Comparison of ENCODE assay signal across 15 mouse cellular contexts in genomic region chr6:89634400-89634799, GRCm38 (mm10). TPM values are rescaled to one million over a fixed set of nuclear protein-coding genes. Genes with fewer than 3 reads are reported as not detected.
DNase-seq lines count a peak whose midpoint lies in the region; ATAC-seq and TF ChIP-seq lines count a peak whose summit lies in the region.
"Had no signal": no experiment of that assay in that cellular context is flagged by ENCODE, and none has a peak within 500 bp of the region (broad histone marks: within the 10 kb centered on the region; RNA-seq: fewer than 3 reads in every experiment).

No protein-coding gene starts in this region.

- no peak for TF ChIP-seq EP300 in CH12.LX (IDR thresholded peaks at IDR 0.05; ENCODE audit: low read length)

- H3K27ac ChIP-seq in gastrocnemius, adult 2 months = peak overlapping the region; percentile 48
- no peak overlapping the region for H3K27ac ChIP-seq in CH12.LX (ENCODE audit: insufficient read depth, low read depth)
- H3K27ac ChIP-seq in heart, embryonic 15.5 days = peak overlapping the region; percentile 49
- no peak overlapping the region for H3K27ac ChIP-seq in intestine, embryonic 15.5 days
- H3K27ac ChIP-seq: forebrain, embryonic 12.5 days; limb, embryonic 12.5 days had no signal

- no peaks in the 10 kb centered on the region for H3K9me3 ChIP-seq in CH12.LX (replicated peaks; ENCODE audit: low read length)
- H3K9me3 ChIP-seq in heart, embryonic 15.5 days (replicated peaks) = no peaks in the 10 kb centered on the region
- H3K9me3 ChIP-seq in intestine, embryonic 15.5 days = no peaks in the 10 kb centered on the region
- H3K9me3 ChIP-seq: forebrain, embryonic 12.5 days; limb, embryonic 12.5 days had no signal

- in situ Hi-C loops in CH12.LX (cut with MboI; ENCODE audit: low pct_ligation_motif_present, low pct_unique_long_range_greater_than_20kb, low sequenced_read_pairs) = loop anchor here (10.0 kb wide), 1 partner anchor 700 kb away; no protein-coding TSS in a partner anchor

- peak; percentile 58 for DNase-seq in gastrocnemius, adult 2 months
- no peak for DNase-seq in gastrocnemius, postnatal 4 days (ENCODE audit: low spot score in 2 of 2)
- no peak for DNase-seq in CH12.LX (ENCODE audit: extremely low read depth)
- peak; percentile 19 for DNase-seq in ZHBTc4 (ENCODE audit: low read depth, low spot score)
- no peak for DNase-seq in cerebellum, postnatal 14 days
- DNase-seq: cerebellum, adult 9-11 months; kidney, postnatal 25 days; liver, postnatal 0 days; thymus, postnatal 25 days had no signal

- peaks cover 5 to 32% of the 10 kb centered on the region in 2 experiments; a peak in 2 of 4 replicates for H3K4me1 ChIP-seq in CH12.LX (ENCODE audit: control insufficient read depth in 1 of 2, insufficient read depth in 2 of 2)
- peaks cover 15% of the 10 kb centered on the region for H3K4me1 ChIP-seq in heart, embryonic 15.5 days (replicated peaks)
- peaks cover 3% of the 10 kb centered on the region for H3K4me1 ChIP-seq in intestine, embryonic 15.5 days (replicated peaks)

- WGBS in heart, embryonic 15.5 days = 13% methylated on average over 8 of the region's 8 CpGs
- WGBS in intestine, embryonic 15.5 days = 30% methylated on average over 8 of the region's 8 CpGs

- dilution Hi-C loops in CH12.LX (cut with MboI; ENCODE audit: extremely low pct_ligation_motif_present, extremely low pct_unique_long_range_greater_than_20kb, low sequenced_read_pairs) = no loop called here

- peak; percentile 68 for ATAC-seq in heart, embryonic 15.5 days (replicated peaks; ENCODE audit: insufficient number of reproducible peaks, insufficient read depth, low FRiP score, low read depth)
- ATAC-seq in intestine, embryonic 15.5 days = no peak
- ATAC-seq: hindbrain, embryonic 16.5 days; liver, postnatal 0 days; Patski had no signal

- H3K79me2 ChIP-seq in CH12.LX (replicated peaks; ENCODE audit: control insufficient read depth, extremely low read depth, insufficient read depth, poor library complexity, severe bottlenecking) = no peaks in the 10 kb centered on the region

- intact Hi-C loops in gastrocnemius, adult 2 months (cut with DNase I) = loop anchor here (5.0 kb wide), 2 partner anchors 82 to 272 kb away; partner anchors contain the start of gene Plxna1

- no peak overlapping the region for H3K9ac ChIP-seq in CH12.LX (ENCODE audit: insufficient read depth, low read depth)
- no peak overlapping the region for H3K9ac ChIP-seq in heart, embryonic 15.5 days
- H3K9ac ChIP-seq in intestine, embryonic 15.5 days = no peak overlapping the region
- H3K9ac ChIP-seq: forebrain, embryonic 12.5 days; limb, embryonic 12.5 days; liver, postnatal 0 days had no signal

- H3K36me3 ChIP-seq in CH12.LX (replicated peaks in 1 of 2; ENCODE audit: control insufficient read depth in 1 of 2, insufficient read depth in 1 of 2, low read length in 1 of 2) = no peaks in the 10 kb centered on the region
- H3K36me3 ChIP-seq in heart, embryonic 15.5 days = no peaks in the 10 kb centered on the region
- no peaks in the 10 kb centered on the region for H3K36me3 ChIP-seq in intestine, embryonic 15.5 days
- H3K36me3 ChIP-seq: forebrain, embryonic 12.5 days; limb, embryonic 12.5 days had no signal

- H3K4me2 ChIP-seq in CH12.LX (ENCODE audit: insufficient read depth, low read depth, poor library complexity, severe bottlenecking) = peak overlapping the region; percentile 66
- peak overlapping the region; percentile 11; the same call in 1 of the 2 replicates for H3K4me2 ChIP-seq in heart, embryonic 15.5 days
- no peak overlapping the region for H3K4me2 ChIP-seq in intestine, embryonic 15.5 days (replicated peaks)
- H3K4me2 ChIP-seq: forebrain, embryonic 12.5 days; limb, embryonic 12.5 days had no signal

- no peak for TF ChIP-seq POLR2A in CH12.LX (IDR thresholded peaks at IDR 0.05; ENCODE audit: low read depth, low read length)

- H3K27me3 ChIP-seq in CH12.LX (replicated peaks) = peaks cover 3% of the 10 kb centered on the region
- 0 out of 2 replicates have a peak, but pooled peaks cover 12% of the 10 kb centered on the region for H3K27me3 ChIP-seq in heart, embryonic 15.5 days
- H3K27me3 ChIP-seq in intestine, embryonic 15.5 days (replicated peaks) = no peaks in the 10 kb centered on the region
- H3K27me3 ChIP-seq: Patski had no signal

- no peak for TF ChIP-seq CTCF in gastrocnemius, adult 2 months (IDR thresholded peaks at IDR 0.05)
- TF ChIP-seq CTCF in CH12.LX (conservative IDR thresholded peaks at IDR 0.05 in 1 of 2, IDR thresholded peaks at IDR 0.05 in 1 of 2; ENCODE audit: low read depth in 2 of 2, low read length in 2 of 2) = no peak

- H3K4me3 ChIP-seq in gastrocnemius, adult 2 months = no peak overlapping the region
- H3K4me3 ChIP-seq in CH12.LX (replicated peaks in 1 of 3; ENCODE audit: low read depth in 2 of 3, low read length in 2 of 3, poor library complexity in 1 of 3) = no peak overlapping the region
- no peak overlapping the region for H3K4me3 ChIP-seq in heart, embryonic 15.5 days
- no peak overlapping the region for H3K4me3 ChIP-seq in intestine, embryonic 15.5 days (replicated peaks)
- H3K4me3 ChIP-seq: forebrain, embryonic 12.5 days; limb, embryonic 12.5 days had no signal

- no peak for TF ChIP-seq RAD21 in CH12.LX (IDR thresholded peaks at IDR 0.05; ENCODE audit: low read depth, low read length)

TF ChIP-seq in CH12.LX, 34 proteins besides CTCF, POLR2A, EP300 and RAD21:
- TF ChIP-seq BHLHE40 (IDR thresholded peaks at IDR 0.05; ENCODE audit: low read depth, low read length) (no peak), ETS1 (conservative IDR thresholded peaks at IDR 0.05; ENCODE audit: low read depth, low read length) (no peak), NRF1 (IDR thresholded peaks at IDR 0.05; ENCODE audit: low read depth, low read length) (peak; percentile 55; the same call in 1 of the 2 replicates)

RNA-seq across cellular contexts. Expression of gene Txnrd3, which starts 9.4 kb away (rescaled TPM):
- 1 to 10 TPM; 3.4 to 4.4 TPM for total RNA-seq in gastrocnemius, adult 2 months (2021)
- 1 to 10 TPM; 8.3 to 9.6 TPM for total RNA-seq in gastrocnemius, postnatal 4 days (2021)
- total RNA-seq in CH12.LX (2012; rRNA removed) (6.1 and 6.7 TPM in 2 replicates), CH12.LX (2014; rRNA removed) (7.9 and 8.6 TPM in 2 replicates)
- polyA plus RNA-seq in CH12.LX (2012; ENCODE audit: insufficient read length, low read depth) = 8.0 TPM in 2 replicates
- polyA plus RNA-seq in heart, embryonic 15.5 days (2015; fragmentation: Nextera tagmentation; extraction: Ambion mirVana) = 12.9 and 14.1 TPM in 2 replicates
- polyA plus RNA-seq in intestine, embryonic 15.5 days (2015; fragmentation: Nextera tagmentation; extraction: Ambion mirVana) = 8.5 and 8.8 TPM in 2 replicates

RNA-seq across cellular contexts. Expression of gene Chchd6, which starts 38.9 kb away (rescaled TPM):
- total RNA-seq in gastrocnemius, adult 2 months (2021) = 1 to 10 TPM; 2.5 TPM
- 10 to 100 TPM in 1 of 2 experiments, 1 to 10 TPM in 1; 9.1 to 11.4 TPM for total RNA-seq in gastrocnemius, postnatal 4 days (2021)
- total RNA-seq in CH12.LX (2012; rRNA removed) = 32.0 and 41.5 TPM in 2 replicates
- total RNA-seq in CH12.LX (2014; rRNA removed) = 32.4 and 33.3 TPM in 2 replicates
- 41.3 and 41.7 TPM in 2 replicates for polyA plus RNA-seq in CH12.LX (2012; ENCODE audit: insufficient read length, low read depth)
- polyA plus RNA-seq in heart, embryonic 15.5 days (2015; fragmentation: Nextera tagmentation; extraction: Ambion mirVana) = 43.7 and 50.7 TPM in 2 replicates
- 40.6 and 44.1 TPM in 2 replicates for polyA plus RNA-seq in intestine, embryonic 15.5 days (2015; fragmentation: Nextera tagmentation; extraction: Ambion mirVana)

Comparison
In these comparisons a context has a peak if more than half of its experiments do, and no peak if none do; other contexts are left out.
1. DNase-seq: peak in gastrocnemius, adult 2 months (single experiment) and ZHBTc4 (single experiment); none in gastrocnemius, postnatal 4 days (0 of 2), CH12.LX (single experiment) and cerebellum, postnatal 14 days (0 of 2).
2. H3K27ac ChIP-seq: peak in gastrocnemius, adult 2 months (single experiment) and heart, embryonic 15.5 days (single experiment); none in CH12.LX (single experiment) and intestine, embryonic 15.5 days (single experiment).